Mouse (Mus musculus): ENCODE data around the gene Zbtb20.

DNA sequence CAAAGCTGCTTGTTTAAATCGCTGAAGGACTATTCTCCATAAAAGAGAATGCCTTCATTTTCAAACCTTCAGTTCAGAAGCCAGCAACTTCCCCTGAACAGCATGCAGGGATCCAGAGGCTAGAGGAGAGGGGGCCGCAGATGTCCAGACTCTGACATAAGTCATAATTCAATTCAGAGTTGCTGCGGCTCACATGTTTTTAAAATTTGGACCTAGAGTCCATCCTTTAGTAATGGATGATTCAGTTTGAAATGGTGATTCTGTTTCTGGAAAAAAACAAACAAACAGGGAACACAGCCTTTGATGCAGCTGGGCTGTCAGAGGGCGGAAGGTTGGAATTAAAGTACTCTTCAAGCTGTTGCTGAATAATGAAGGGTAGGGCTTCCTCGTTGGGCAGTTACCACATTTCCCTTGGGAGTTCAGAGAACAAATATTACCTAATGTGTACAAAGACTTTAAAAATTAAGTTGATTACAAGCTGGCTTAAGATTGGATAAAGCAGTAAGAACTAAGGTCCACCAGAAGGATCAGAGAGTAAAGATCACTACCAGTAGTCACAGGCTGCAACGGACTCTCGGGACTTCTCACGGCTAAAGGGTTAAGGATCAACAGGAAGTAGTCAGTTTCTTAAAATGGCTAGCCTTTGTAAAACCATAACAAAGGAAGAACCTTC, 459.6 kb downstream of the Zbtb20 start:
- TF ChIP-seq GATA2 (IDR thresholded peaks at IDR 0.05; ENCODE audit: borderline replicate concordance, low read depth, low read length): no peak
- no peak for TF ChIP-seq POLR2AphosphoS5 (IDR thresholded peaks at IDR 0.05; ENCODE audit: insufficient replicate concordance, low read depth, low read length)
- TF ChIP-seq CTCF (IDR thresholded peaks at IDR 0.05; ENCODE audit: low read depth, low read length): no peak
- TF ChIP-seq TAL1 (conservative IDR thresholded peaks at IDR 0.05; ENCODE audit: low read depth, low read length): no peak

Data from G1E (cell line).